Comparison of ENCODE assay signal across 21 mouse cellular contexts in genomic region chr14:34618808-34619207, GRCm38 (mm10). TPM values are rescaled to one million over a fixed set of nuclear protein-coding genes. Genes with fewer than 3 reads are reported as not detected.
DNase-seq lines count a peak whose midpoint lies in the region; ATAC-seq lines count a peak whose summit lies in the region.
"Had no signal": no experiment of that assay in that cellular context is flagged by ENCODE, and none has a peak within 500 bp of the region (broad histone marks: within the 10 kb centered on the region; RNA-seq: fewer than 3 reads in every experiment).

No protein-coding gene starts in this region.

- H3K27ac ChIP-seq in intestine, embryonic 15.5 days = peak overlapping the region; percentile 60; the same call in 1 of the 2 replicates
- H3K27ac ChIP-seq: embryonic facial prominence, embryonic 12.5 days; heart, embryonic 10.5 days; left cerebral cortex, adult 2 months; limb, embryonic 13.5 days; lung, embryonic 15.5 days had no signal

- peak; percentile 93 for ATAC-seq in intestine, embryonic 15.5 days
- ATAC-seq: forebrain, embryonic 14.5 days had no signal

- H3K4me2 ChIP-seq in intestine, embryonic 15.5 days (replicated peaks) = no peak overlapping the region; the same call in 1 of the 2 replicates
- H3K4me2 ChIP-seq: embryonic facial prominence, embryonic 12.5 days; limb, embryonic 13.5 days; lung, embryonic 15.5 days; midbrain, embryonic 11.5 days had no signal

- no peaks in the 10 kb centered on the region for H3K9me3 ChIP-seq in intestine, embryonic 15.5 days
- H3K9me3 ChIP-seq: embryonic facial prominence, embryonic 12.5 days; heart, embryonic 10.5 days; limb, embryonic 13.5 days; lung, embryonic 15.5 days had no signal

- H3K4me3 ChIP-seq in intestine, embryonic 15.5 days (replicated peaks) = no peak overlapping the region
- H3K4me3 ChIP-seq: embryonic facial prominence, embryonic 12.5 days; heart, embryonic 10.5 days; left cerebral cortex, adult 2 months; limb, embryonic 13.5 days; lung, embryonic 15.5 days had no signal

- H3K36me3 ChIP-seq in intestine, embryonic 15.5 days = no peaks in the 10 kb centered on the region
- H3K36me3 ChIP-seq: embryonic facial prominence, embryonic 12.5 days; heart, embryonic 10.5 days; limb, embryonic 13.5 days; lung, embryonic 15.5 days had no signal

- 0 out of 2 replicates have a peak, but pooled peaks cover 7% of the 10 kb centered on the region for H3K4me1 ChIP-seq in intestine, embryonic 15.5 days (replicated peaks)

- DNase-seq in ovary, adult 18-20 months (ENCODE audit: low spot score) = peak; percentile 17
- no peak for DNase-seq in ovary, postnatal 14 days (ENCODE audit: low spot score)
- DNase-seq in adrenal gland, postnatal 10 days = peak; percentile 40
- peak; percentile 39 for DNase-seq in yolk sac, embryonic 10.5 days (ENCODE audit: low spot score)
- no peak for DNase-seq in gastrocnemius, postnatal 4 days (ENCODE audit: low spot score in 2 of 2)
- DNase-seq in layer of hippocampus, adult 11-12 months (ENCODE audit: low spot score) = no peak
- DNase-seq in heart, adult 18-20 months = no peak
- DNase-seq: cerebellum, postnatal 10 days; kidney, adult 18-20 months; kidney, postnatal 4 days; right cerebral cortex, postnatal 4 days had no signal

- H3K27me3 ChIP-seq in intestine, embryonic 15.5 days (replicated peaks) = 0 out of 2 replicates have a peak, but pooled peaks cover 5% of the 10 kb centered on the region

- H3K9ac ChIP-seq in intestine, embryonic 15.5 days = no peak overlapping the region
- H3K9ac ChIP-seq: embryonic facial prominence, embryonic 12.5 days; limb, embryonic 13.5 days; lung, embryonic 15.5 days had no signal

- 24% methylated on average over 9 of the region's 9 CpGs for WGBS in intestine, embryonic 15.5 days

RNA-seq across cellular contexts. Expression of gene Opn4, which starts 18.9 kb away (rescaled TPM):
- not detected for total RNA-seq in adrenal gland, postnatal 10 days (2021)
- 0.37 TPM in 1 of 2 replicates, not detected in the other for polyA plus RNA-seq in intestine, embryonic 15.5 days (2015; fragmentation: Nextera tagmentation; extraction: Ambion mirVana)
- under 1 TPM; 0.13 to 0.20 TPM for total RNA-seq in gastrocnemius, postnatal 4 days (2021)
- total RNA-seq in heart, adult 18-20 months (2021) = 1 to 10 TPM; 1.9 to 2.5 TPM
- total RNA-seq: gastrocnemius, adult 8-10 months; hematopoietic stem cell, adult 5-6 weeks; left cerebral cortex, adult 2 months had no signal
- polyA plus RNA-seq: forebrain, embryonic 14.5 days; limb, embryonic 13.5 days; midbrain, embryonic 11.5 days had no signal

RNA-seq across cellular contexts. Expression of gene Ldb3, which starts 30.3 kb away (rescaled TPM):
- total RNA-seq in adrenal gland, postnatal 10 days (2021) = 10 to 100 TPM; 26.5 to 94.8 TPM
- 7.6 and 7.8 TPM in 2 replicates for polyA plus RNA-seq in intestine, embryonic 15.5 days (2015; fragmentation: Nextera tagmentation; extraction: Ambion mirVana)
- total RNA-seq in gastrocnemius, postnatal 4 days (2021) = 1,000 to 10,000 TPM; 1,045 to 1,064 TPM
- total RNA-seq in heart, adult 18-20 months (2021) = 1,000 to 10,000 TPM; 1,008 to 1,034 TPM

RNA-seq across cellular contexts. Expression of gene Wapl, which starts 54.9 kb away (rescaled TPM):
- 10 to 100 TPM; 71.0 to 71.4 TPM for total RNA-seq in adrenal gland, postnatal 10 days (2021)
- polyA plus RNA-seq in intestine, embryonic 15.5 days (2015; fragmentation: Nextera tagmentation; extraction: Ambion mirVana) = 25.3 and 29.0 TPM in 2 replicates
- total RNA-seq in gastrocnemius, postnatal 4 days (2021) = 10 to 100 TPM; 48.5 to 53.4 TPM
- total RNA-seq in heart, adult 18-20 months (2021) = 10 to 100 TPM; 35.3 to 37.7 TPM

Comparison
In these comparisons a context has a peak if more than half of its experiments do, and no peak if none do; other contexts are left out.
1. DNase-seq: peak in ovary, adult 18-20 months (single experiment), adrenal gland, postnatal 10 days (single experiment) and yolk sac, embryonic 10.5 days (single experiment); none in ovary, postnatal 14 days (single experiment), gastrocnemius, postnatal 4 days (0 of 2), layer of hippocampus, adult 11-12 months (single experiment) and heart, adult 18-20 months (0 of 2).
2. RNA of gene Ldb3, which starts 30.3 kb away (total RNA-seq): 1,045 to 1,064 TPM in gastrocnemius, postnatal 4 days and 1,008 to 1,034 TPM in heart, adult 18-20 months; 26.5 to 94.8 TPM in adrenal gland, postnatal 10 days; every median in the first group is over 10 times any median in the second.